Mouse (Mus musculus) midbrain, embryonic 11.5 days (tissue): ENCODE data around the gene Pik3r1. TPM values are rescaled to one million over a fixed set of nuclear protein-coding genes. Genes with fewer than 3 reads are reported as not detected.
A peak's percentile ranks its signal among the peaks of the same experiment; 100 is the strongest.

Experiments used
- ATAC-seq: fragments of 200-750 bp; cut with Nextera tagmentation; 2 replicates; pipeline ENCODE4 v1.8.0; 2017; ENCODE audit warnings: moderate TSS enrichment, moderate library complexity; ENCODE audit not compliant: low FRiP score
- DNase-seq: peaks from one replicate; pipeline ENCODE4 v3.0.0; 2015; ENCODE audit warnings: low spot score; ENCODE audit errors: missing footprints
- H3K27ac ChIP-seq: fragments of 300-500 bp; sonication (generic); 2 replicates; pipeline ENCODE4 v1.5.1; 2014; ENCODE audit warnings: low read depth, low read length
- H3K27me3 ChIP-seq: fragments of 300-500 bp; sonication (generic); 2 replicates; pipeline ENCODE4 v1.6.1; 2014; ENCODE audit warnings: mild to moderate bottlenecking, low read length, moderate library complexity, mixed read lengths; ENCODE audit not compliant: control insufficient read depth, insufficient read depth
- H3K36me3 ChIP-seq: fragments of 300-500 bp; sonication (generic); 2 replicates; pipeline ENCODE4 v1.6.1; 2014; ENCODE audit warnings: mild to moderate bottlenecking, low read length, moderate library complexity, mixed read lengths; ENCODE audit not compliant: control insufficient read depth, insufficient read depth
- H3K4me1 ChIP-seq: fragments of 300-500 bp; sonication (generic); 2 replicates; pipeline ENCODE4 v1.6.1; 2014; ENCODE audit warnings: low read length; ENCODE audit not compliant: control insufficient read depth, insufficient read depth
- H3K4me2 ChIP-seq: fragments of 300-500 bp; sonication (generic); 2 replicates; pipeline ENCODE4 v1.6.1; 2014; ENCODE audit warnings: mild to moderate bottlenecking, moderate library complexity
- H3K4me3 ChIP-seq: fragments of 300-500 bp; sonication (generic); 2 replicates; pipeline ENCODE4 v1.5.1; 2014; ENCODE audit warnings: low read depth, low read length
- H3K9ac ChIP-seq: fragments of 300-500 bp; sonication (generic); 2 replicates; pipeline ENCODE4 v1.6.1; 2014; ENCODE audit warnings: low read length
- H3K9me3 ChIP-seq: fragments of 300-500 bp; sonication (generic); 2 replicates; pipeline ENCODE4 v1.6.1; 2016; ENCODE audit warnings: low read length; ENCODE audit not compliant: control insufficient read depth
- WGBS: fragments of 180-500 bp; shearing (Covaris S2); extraction: QIAGEN DNeasy Blood & Tissue Kit; methylation state at CpG from one replicate; pipeline ENCODE4 v1.1.7; 2014; 5-methylcytosine and 5-hydroxymethylcytosine counted together
- polyA plus RNA-seq: library from polyadenylated mRNA; unstranded; fragments of >200 nt; fragmentation: Nextera tagmentation; extraction: Ambion mirVana; gene quantifications from 2 replicates; pipeline ENCODE4 v1.2.1, GENCODE M21; 2014

The Pik3r1 gene
- polyA plus RNA-seq, 1 experiment from 2014 or later = 13.9 TPM

DNA sequence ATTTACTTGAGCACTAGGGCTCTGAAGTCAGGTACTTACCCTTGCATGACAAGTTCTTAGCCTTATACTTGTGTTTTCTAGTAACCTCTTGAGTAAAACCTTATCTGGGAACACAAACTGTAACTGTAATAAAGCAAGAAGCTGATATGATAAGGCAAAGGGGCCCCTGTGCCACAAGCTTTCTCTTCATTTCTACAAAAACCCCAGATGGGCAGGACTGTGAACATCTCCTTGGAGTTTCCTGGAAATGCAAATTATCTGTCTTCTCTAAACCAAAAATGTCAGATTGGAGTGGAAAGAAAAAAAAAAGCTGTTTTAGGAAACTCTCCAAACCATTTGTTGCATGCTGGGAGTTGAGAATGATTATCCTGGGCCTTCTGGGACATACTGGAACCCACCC lies 3.1 kb upstream of the Pik3r1 start:
- Histone ChIP-seq H3K9me3 (no peaks in the 10 kb centered on the region), H3K36me3 (no peaks in the 10 kb centered on the region), H3K9ac (no peak overlapping the region), H3K27ac (no peak overlapping the region), H3K4me3 (no peak overlapping the region), H3K4me2 (no peak overlapping the region), H3K27me3 (no peaks in the 10 kb centered on the region), H3K4me1 (peaks cover 6% of the 10 kb centered on the region; the same call in 1 of the 2 replicates)
- ATAC-seq = no peak
- no peak for DNase-seq

DNA sequence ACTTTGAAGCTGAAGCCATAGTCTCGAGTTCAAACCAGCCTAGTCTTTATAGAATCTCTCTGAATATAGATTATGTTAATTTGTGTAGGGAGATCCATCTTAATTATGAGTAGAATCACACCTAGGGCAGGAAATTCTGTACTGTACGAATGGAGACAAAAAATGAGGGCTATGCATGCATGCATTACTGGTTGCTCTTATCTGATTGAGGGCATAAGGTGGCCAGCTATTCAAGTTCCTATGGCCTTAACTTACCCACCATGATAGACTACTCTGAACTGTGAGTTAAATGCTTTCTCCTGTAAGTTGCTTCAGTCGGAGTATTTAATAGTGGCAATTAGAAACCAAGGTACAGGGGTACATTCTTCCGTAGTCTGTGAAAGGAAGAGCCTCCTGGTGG lies 1.9 kb upstream of the Pik3r1 start:
- peaks cover 13% of the 10 kb centered on the region; the same call in 1 of the 2 replicates for H3K4me1 ChIP-seq
- no peak overlapping the region for H3K9ac ChIP-seq
- no peak for DNase-seq
- no peaks in the 10 kb centered on the region for H3K27me3 ChIP-seq
- no peak for ATAC-seq
- H3K27ac ChIP-seq = no peak overlapping the region
- no peaks in the 10 kb centered on the region for H3K9me3 ChIP-seq
- H3K4me3 ChIP-seq = no peak overlapping the region
- WGBS = 93% methylated on average over 4 of the region's 4 CpGs
- H3K36me3 ChIP-seq = no peaks in the 10 kb centered on the region
- H3K4me2 ChIP-seq = no peak overlapping the region

DNA sequence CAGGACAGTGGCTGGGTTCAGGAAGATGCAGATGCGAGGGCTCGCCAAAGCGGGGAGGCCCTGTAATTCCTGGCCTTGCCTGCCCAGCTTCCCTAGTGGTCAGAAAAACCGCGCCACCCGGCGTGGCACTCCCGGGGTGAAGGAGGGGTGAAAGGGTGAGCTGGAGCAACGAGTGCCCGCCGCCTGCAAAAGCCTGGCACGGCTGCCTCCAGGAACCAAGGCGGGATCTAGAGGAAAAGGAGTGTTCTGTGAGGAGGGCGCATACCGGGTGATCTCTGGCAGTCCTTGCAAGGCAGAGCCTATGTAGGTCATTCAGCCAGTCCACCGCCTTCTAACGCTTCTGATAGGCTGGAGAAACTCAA lies 594 bp upstream of the Pik3r1 start:
- Histone ChIP-seq H3K4me3 (peak overlapping the region; percentile 83), H3K4me1 (peaks cover 15% of the 10 kb centered on the region), H3K9ac (peak overlapping the region; percentile 65), H3K36me3 (no peaks in the 10 kb centered on the region), H3K27me3 (no peaks in the 10 kb centered on the region), H3K27ac (peak overlapping the region; percentile 51; the same call in 1 of the 2 replicates), H3K9me3 (no peaks in the 10 kb centered on the region), H3K4me2 (peak overlapping the region; percentile 83)
- no peak for DNase-seq
- WGBS = 1% methylated on average over 17 of the region's 17 CpGs
- ATAC-seq = peak; percentile 7

DNA sequence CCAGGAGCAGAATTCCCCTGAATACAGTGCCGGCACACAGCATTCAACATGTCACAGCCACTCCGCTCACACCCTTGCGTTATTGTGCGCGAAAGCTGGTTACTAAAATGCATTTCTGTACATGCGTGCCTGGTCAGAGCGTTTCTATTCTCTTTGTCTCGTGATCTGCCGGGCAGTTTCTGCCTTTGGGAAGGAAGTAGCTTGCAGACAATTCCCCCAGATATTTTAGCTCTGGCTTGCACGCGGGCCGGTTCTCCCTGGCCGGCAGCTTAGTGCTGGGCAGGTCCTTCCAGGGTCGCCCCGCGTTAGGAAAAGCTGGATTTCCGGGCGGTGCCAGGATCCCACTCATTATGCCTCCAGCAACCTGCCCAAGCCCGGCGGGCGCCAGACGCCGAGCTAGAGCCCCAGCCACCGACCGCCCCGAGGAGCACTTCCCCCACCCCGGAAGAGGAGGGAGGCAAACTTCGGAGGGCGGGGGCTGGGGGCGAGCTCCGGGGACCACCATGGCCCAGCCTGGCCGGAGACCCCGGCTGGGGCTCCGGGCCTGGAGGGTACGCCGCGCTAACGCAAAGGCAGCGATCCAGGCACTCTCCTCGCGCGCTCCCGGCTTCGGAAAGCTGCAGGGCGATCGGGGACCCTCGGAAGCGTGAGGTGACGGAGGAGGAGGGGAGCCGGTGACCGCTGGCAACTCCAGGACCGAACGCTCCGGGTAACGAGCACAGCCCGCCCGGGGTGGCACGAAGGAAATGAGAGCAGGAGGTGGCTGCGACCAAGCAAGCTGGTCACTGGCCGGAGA lies 806 bp downstream of the Pik3r1 start:
- no peaks in the 10 kb centered on the region for H3K27me3 ChIP-seq
- no peaks in the 10 kb centered on the region for H3K36me3 ChIP-seq
- H3K4me2 ChIP-seq = peak overlapping the region; percentile 83
- peak; percentile 97 for DNase-seq
- under 1% methylated on average over 60 of the region's 60 CpGs for WGBS
- peak; percentile 49 for ATAC-seq
- no peaks in the 10 kb centered on the region for H3K9me3 ChIP-seq
- peak overlapping the region; percentile 84 for H3K9ac ChIP-seq
- H3K4me1 ChIP-seq = peaks cover 15% of the 10 kb centered on the region
- H3K27ac ChIP-seq = peak overlapping the region; percentile 89
- peak overlapping the region; percentile 83 for H3K4me3 ChIP-seq

DNA sequence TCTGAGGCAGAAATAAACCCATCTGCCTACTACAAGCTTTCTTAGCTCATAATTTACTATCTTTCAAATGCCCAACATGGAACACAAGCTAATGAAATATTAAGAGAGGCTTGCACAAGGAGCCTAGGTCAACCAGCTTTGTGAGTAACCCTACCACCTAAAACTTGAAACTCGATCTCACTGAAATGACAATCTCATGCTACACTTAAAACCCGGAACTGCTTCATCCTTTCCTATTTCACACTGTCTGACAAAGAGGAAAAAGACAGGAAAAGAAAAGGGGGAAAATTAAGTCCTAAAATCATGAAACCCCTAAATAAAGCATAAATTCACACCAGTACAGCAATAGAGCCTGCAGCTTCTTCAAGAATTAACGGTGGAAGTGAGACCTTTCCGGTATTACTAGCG lies 1.4 kb downstream of the Pik3r1 start:
- Histone ChIP-seq H3K4me1 (peaks cover 15% of the 10 kb centered on the region), H3K4me3 (peak overlapping the region; percentile 83), H3K9ac (peak overlapping the region; percentile 84), H3K9me3 (no peaks in the 10 kb centered on the region), H3K27ac (peak overlapping the region; percentile 89), H3K36me3 (no peaks in the 10 kb centered on the region), H3K4me2 (peak overlapping the region; percentile 83), H3K27me3 (no peaks in the 10 kb centered on the region)
- DNase-seq (no peak), ATAC-seq (no peak)
- under 1% methylated on average over 5 of the region's 5 CpGs for WGBS

DNA sequence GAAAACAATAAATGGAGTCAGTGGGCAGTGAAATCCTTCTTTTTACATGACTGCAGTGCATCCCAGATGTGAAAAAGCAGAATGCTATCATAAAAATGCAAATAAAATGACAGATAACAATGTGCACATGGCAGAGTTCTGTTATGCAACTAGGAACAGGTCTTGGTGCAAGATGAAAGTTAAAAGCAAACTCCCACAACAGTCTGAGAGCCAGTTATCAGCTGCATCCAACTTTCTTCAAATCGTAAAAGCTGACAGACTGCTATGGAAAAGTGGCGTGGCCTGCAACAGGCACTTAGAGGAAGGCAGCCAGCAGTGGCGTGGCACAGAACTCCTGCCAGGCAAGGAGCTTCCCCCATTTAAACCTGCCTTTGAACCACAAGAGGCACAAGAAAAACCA lies 2.0 kb downstream of the Pik3r1 start:
- H3K4me3 ChIP-seq = peak overlapping the region; percentile 83
- peak overlapping the region; percentile 83 for H3K4me2 ChIP-seq
- no peak for DNase-seq
- no peaks in the 10 kb centered on the region for H3K27me3 ChIP-seq
- H3K4me1 ChIP-seq = peaks cover 18% of the 10 kb centered on the region
- H3K27ac ChIP-seq = no peak overlapping the region
- WGBS = 44% methylated on average over 3 of the region's 3 CpGs
- H3K9ac ChIP-seq = no peak overlapping the region
- no peaks in the 10 kb centered on the region for H3K36me3 ChIP-seq
- ATAC-seq = no peak
- no peaks in the 10 kb centered on the region for H3K9me3 ChIP-seq

DNA sequence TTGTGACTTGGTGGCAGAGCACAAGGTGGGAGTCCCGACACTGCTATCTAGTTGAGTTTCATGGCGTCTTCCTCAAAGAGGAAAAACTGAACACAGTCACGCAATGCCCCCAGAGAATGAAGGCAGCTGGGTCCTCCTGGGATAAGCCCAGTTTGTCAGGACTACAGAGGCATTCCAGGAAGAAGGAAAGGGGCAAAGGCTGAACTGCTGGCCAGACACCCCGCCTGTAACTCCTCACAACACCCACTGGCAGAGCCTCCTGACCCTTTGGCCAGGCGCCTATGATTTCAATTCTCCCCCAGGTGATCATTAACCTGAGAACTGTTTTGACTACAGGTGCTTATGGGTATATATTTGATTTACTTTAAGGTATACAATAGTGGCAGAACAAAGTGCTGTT lies 3.9 kb downstream of the Pik3r1 start:
- H3K9me3 ChIP-seq = no peaks in the 10 kb centered on the region
- no peak for ATAC-seq
- no peaks in the 10 kb centered on the region for H3K27me3 ChIP-seq
- no peak overlapping the region for H3K4me3 ChIP-seq
- DNase-seq = no peak
- H3K27ac ChIP-seq = no peak overlapping the region
- no peaks in the 10 kb centered on the region for H3K36me3 ChIP-seq
- 72% methylated on average over 5 of the region's 5 CpGs for WGBS
- peaks cover 35% of the 10 kb centered on the region for H3K4me1 ChIP-seq
- H3K9ac ChIP-seq = no peak overlapping the region
- H3K4me2 ChIP-seq = no peak overlapping the region

DNA sequence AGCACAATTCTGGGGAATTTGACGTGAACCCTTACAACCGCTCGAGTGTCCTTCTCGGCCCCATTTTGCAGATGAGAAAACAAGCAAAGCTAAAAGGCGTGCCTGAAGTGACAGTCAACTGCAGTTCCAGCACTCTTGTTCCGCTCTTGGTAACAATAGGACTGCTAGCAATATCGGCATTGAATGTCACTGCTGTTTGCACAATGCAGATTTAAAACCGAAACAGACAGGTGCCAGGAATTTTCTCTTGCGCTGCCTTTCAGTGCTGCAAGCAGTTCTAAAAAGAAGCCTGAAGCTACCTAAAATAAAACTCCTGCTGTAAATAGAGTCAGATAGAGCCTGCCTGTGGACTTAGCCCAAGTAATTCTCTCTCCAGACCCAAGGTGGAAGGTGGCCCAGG lies 4.3 kb downstream of the Pik3r1 start:
- Histone ChIP-seq H3K36me3 (no peaks in the 10 kb centered on the region), H3K4me3 (no peak overlapping the region), H3K9ac (no peak overlapping the region), H3K27me3 (no peaks in the 10 kb centered on the region), H3K9me3 (no peaks in the 10 kb centered on the region), H3K4me2 (no peak overlapping the region), H3K27ac (no peak overlapping the region), H3K4me1 (peaks cover 37% of the 10 kb centered on the region)
- DNase-seq = no peak
- 79% methylated on average over 9 of the region's 9 CpGs for WGBS
- ATAC-seq = no peak

DNA sequence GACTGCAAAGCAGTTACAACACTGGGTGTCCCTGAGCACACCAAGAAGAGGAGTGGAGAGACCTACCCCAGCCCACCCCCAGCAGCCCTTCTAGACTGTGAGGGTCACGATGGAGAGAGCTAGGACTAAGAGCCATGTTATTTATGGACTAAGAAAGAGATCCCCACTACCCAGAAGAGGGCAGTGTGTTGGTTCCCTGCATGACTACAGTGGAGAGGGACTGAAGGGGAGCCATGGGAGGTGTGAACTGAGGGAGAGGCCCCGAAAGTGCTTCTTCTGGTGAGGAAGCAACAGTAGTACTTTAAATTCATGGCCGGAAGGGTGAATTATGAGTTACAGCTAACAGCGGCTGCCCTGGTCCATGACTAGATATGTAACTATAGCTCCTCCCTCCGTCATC lies 4.9 kb downstream of the Pik3r1 start:
- no peak overlapping the region for H3K9ac ChIP-seq
- no peak overlapping the region for H3K27ac ChIP-seq
- H3K4me2 ChIP-seq = no peak overlapping the region
- H3K4me3 ChIP-seq = no peak overlapping the region
- 85% methylated on average over 5 of the region's 5 CpGs for WGBS
- H3K27me3 ChIP-seq = no peaks in the 10 kb centered on the region
- peaks cover 37% of the 10 kb centered on the region for H3K4me1 ChIP-seq
- no peaks in the 10 kb centered on the region for H3K36me3 ChIP-seq
- H3K9me3 ChIP-seq = no peaks in the 10 kb centered on the region
- DNase-seq (no peak), ATAC-seq (no peak)
